Mouse (Mus musculus): ENCODE measurements around the gene Map3k6.

Map3k6 gene

DNA sequence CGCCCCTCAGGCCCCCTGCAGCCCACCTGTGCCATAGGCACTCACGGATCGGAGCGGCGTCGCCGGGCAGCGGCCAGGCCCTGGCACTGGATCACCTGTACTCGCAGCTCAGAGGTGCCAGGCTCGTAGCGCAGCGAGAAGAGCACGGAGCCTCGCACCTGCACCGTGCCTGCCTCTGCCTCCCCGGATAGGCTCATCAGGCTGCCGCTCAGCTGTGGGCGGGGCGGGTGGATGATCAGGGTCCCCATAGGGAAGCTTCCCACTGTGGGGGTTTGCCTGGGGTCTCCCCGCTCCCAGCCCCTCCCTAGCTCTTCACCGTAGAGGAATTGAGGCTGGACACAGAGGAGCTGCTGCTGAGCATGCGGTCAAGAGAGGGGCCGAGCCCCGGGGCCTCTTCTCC, 16.2 kb downstream of the Map3k6 start:
- DNase-seq = no peak

DNA sequence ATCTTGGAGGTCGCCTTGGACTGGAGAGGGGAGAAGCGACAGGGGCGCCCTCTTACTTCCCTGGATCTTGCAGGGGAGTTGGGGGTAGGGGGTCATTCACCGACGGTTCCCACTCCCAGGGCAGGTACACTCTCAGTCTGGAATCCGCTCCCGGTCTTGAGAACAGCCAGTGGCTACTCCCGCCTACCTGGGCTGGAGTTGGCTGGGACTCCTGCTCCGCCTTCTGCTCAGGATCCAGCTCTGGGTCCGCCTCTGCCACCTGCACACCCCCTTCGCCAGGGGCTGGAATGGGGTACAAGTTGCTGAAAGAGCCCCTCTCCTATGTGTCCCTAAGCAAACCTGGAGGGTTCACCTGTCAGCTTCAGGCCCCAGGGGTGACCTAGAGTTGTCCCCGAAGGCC, 16.6 kb downstream of the Map3k6 start:
- DNase-seq = no peak

DNA sequence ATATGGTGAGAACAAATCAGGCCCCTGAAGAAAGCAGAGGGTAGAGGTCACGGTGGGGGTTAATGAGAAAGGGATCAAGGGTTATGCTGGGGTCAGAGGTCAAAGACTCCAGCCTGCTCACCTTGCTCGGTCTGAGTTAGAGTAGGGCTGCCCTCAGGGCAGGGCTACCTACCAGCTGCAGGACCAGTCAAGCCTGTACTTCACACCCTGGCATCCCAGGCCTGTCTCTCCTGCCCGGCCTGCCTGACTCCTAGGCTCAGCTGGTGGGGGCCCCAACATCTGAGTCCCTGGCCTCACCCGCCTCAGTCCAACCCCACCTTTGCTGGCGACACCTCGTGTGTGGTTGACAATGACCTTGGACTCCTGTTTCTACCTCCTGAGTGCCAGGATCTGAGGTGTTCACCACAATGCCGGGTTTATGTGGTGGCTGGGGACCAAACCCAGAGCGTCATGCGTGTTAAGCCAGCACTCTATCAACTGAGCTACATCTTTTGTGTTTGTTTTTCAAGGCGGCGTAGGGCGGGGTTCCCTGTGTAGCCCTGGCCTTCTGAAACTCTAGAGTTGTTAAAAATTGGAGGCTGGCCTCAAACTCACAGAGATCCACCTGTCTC, 17.3 kb downstream of the Map3k6 start:
- no peak for DNase-seq

DNA sequence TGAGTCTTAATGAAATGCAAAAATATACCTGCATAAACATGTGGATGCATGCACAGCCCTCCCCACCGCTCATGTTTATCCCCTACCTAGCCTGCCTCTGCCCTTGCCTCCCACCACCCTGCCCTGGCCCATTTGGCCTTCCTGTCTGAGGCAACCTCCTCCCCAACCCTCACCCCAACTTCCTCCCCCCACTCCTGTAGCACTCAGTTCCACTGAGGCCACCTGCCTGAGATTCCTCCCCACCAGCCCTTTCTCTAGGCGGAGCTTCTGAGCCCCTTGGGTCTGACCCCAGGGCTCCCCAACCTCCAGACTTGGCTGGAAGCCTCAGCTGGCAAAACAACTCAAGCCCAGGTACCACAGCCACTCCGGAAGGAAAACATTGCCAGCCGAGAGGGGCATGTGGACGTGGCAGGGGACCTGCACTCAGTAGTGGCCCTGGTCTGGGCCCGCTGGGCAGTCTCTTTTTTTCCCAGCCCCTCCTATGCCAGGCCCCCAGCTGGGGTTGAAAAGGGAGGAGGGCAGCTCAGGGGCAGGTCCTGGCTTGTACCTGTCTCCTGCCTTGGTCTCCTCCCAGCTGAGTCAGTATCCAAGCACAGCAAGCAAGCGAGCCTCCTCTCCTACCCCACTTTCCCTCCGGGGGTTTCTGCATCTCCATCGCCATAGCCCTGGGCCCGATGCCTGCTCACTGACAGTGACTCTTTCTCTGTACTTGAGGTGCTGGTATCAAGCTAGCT, 21.2 kb downstream of the Map3k6 start:
- DNase-seq = no peak

DNA sequence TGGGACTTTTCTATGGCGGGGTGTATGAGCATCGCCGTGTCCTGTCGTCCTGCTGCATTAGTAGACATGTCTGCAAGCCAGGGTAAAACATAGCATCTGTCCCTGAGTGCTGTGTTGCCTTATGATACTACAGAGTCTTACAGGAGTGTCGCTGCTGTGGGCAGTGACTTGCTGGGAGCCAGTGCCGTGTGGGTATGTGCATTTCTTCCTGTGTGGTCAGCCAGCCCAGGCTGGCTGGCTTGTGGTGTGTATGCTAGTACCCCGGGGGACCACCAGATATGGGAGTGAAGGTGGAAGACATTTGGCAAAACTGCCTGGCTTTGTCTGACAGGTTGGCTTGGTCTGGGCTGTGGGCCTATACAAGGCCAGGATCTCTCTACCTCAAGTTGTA, 21.8 kb downstream of the Map3k6 start:
- DNase-seq = no peak

DNA sequence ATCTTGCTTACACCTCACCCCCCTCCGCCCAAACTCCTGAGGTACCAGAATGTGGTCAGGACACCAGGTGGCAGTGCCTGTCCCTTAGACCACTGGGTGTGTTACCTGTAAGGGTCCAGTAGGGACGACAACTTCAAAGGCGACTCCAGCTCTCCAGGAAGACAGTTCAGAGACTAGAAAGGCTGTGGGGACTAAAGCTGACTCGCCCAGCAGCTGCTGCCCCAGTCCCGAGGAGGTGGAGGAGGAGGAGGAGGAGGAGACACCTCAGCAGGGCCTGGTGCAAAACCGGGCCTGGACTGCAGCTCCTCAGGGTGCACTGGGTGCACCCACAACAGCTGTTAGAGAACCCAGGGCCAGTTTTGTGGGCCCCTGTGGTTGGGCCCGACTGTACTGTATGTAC, 22.3 kb downstream of the Map3k6 start, which contains the start of gene Sytl1:
Gene Sytl1, minus strand, starts transcription at position 232 of the 400 bp plus-strand sequence.
- no peak for DNase-seq

DNA sequence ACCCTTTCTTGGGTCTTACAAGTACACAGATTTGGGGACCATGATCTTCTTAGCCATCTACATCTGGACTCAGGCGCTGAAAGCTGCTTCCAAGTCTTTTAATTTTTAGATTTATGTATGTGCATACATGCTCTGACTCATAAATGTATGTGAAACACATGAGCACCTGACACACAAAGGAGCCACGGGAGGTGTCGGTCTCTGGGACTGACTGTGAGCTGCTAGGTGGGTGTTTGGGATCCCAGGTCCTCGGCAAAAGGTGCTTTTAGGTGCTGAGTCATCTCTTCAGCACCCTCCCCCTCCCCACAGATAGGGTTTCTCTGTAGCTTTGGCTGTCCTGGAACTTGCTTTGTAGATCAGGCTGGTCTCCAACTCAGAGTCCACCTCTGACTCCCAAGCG, 23.1 kb downstream of the Map3k6 start:
- no peak for DNase-seq

DNA sequence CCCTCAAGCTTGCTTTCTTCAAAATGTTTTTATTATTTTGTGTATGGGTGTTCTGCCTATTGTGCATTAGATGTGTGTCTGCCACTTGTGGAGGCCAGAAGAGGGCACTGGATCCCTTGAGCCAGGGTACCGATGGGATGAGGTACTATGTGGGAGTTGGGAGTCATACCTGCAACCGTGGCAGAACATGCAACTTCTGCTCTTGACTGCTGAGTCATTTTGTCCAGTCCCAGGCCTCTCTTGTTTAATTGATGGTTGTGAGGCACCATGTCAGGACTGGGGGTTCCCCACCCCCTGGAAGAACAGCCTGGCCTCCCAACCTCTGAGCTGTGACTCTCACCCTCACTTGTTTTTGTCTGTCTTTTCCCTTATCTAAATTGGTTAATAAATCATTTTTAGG, 23.9 kb downstream of the Map3k6 start:
- no peak for DNase-seq

DNA sequence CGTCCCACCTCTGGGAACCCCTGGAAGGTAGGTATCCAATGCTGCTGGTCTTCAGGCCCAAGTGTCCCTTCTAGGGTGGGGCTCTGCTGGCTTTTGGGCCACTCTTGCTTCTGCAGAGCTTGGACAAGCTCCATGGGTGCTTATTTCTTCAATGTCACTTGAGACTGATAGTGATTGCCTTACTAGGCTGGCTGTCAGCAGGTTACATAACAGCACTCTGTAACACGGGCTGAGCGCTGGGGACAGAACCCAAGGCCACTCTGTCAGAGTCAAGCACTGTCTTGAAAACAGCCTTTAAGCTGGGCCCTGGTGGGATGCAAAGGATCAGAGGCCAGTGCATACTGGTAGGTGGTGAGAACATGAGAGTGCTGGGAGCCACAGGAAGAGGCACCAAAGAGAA, 24.7 kb downstream of the Map3k6 start:
- no peak for DNase-seq

DNA sequence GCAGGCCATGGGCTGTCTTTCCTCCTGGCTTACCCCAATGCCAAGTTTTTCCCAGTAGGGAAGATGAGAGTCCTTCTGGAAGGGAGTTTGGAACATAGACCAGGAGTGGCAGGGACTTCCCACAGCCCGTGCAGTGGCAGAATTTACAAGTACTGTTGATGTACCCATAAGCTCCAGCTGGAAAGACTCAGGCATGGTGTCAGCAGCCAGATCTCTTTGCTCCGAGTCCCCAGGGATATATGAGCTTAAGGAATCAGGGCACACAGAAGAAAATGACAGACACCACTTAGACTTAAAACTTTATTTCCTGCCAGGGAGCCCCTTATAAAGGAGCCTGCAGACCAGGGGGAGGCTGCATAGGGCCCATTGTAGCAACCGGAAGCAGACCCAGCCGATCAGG, 25.1 kb downstream of the Map3k6 start:
- DNase-seq = no peak

DNA sequence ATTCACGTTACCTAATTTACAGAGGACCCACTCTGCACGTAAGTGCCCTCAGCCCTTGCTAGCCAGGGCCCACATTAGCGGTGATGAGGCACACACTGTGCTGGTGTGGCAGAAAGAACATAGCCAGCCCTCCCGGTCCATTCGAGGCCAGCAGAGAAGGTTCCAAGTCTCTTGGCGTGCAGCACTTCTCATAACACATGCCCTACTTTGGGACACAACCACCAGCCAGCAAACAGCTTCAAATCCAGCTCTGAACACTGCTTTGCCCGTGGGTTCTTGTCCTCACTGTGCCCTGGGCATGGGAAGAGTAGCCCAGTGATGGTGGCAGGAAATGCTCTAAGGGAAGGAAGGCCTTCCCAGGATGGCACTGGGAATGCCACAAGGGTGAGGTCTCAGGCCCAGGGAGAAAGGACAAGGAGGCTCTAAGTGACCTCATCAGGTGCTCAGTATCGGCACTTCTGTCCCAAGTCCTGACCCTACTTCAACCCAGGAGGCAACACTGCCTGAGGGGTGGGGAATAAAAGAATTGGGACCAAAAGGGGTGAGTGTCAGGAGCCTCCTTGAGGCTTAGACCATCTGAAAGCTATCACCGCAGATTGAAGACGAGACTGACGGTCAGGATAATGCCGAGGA, 25.7 kb downstream of the Map3k6 start:
- DNase-seq = no peak

DNA sequence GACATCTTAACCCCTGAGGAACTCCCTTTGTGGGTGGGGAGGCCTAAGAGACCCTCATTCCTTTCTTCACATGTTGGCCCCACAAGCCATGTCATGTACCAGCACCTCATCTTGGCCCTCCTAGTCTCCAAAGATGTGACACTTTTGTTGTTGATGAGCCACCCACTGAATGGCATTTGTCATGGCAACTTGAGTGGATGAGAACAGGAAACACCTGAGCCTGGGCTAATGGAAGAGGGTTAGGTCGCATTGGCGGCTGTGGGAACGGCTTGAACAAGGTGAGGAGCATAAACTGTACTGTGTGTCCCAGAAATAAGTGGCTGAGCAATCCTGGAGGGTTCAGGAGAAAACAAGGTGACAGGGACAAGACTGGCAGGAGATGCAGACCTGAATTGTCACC, 28.3 kb downstream of the Map3k6 start:
- no peak for DNase-seq

DNA sequence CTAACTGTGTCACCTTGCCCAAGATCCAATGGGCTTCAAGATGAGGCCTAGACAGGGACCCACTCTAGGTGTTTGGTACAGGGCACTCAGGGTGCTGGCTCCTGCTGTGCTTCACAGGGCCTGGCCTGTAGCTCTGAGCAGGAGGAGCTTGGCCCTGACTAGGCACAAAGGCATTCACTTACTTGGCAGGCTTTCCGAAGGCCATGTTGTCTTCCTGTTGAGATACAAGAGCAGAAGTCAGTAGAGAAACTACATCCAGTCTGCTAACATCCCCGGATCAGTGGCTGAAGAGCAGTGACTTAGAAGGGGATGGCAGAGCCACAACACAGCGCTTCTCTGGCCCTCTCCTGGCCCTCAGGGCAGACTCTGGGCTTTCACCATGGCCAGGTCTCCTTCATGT, 29.0 kb downstream of the Map3k6 start:
- DNase-seq = no peak

DNA sequence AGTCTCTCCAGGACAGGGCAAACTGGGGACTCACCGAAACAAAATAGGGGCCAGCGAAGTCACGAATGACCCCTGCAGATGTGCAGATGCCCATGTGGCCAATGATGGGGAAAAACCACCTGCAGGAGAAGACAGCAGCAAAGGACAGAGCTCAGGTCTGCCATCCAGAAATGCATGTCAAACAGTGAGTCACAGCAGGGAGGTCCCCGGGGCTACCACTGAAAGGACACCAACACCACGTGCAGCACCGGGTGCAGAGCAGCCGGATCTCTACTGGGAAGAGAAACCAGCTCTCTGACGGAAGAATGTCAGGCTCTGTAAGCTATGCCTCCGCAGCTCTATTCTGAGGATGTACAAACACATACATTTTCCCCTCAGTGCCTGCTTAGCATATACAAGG, 30.3 kb downstream of the Map3k6 start:
- DNase-seq = no peak

DNA sequence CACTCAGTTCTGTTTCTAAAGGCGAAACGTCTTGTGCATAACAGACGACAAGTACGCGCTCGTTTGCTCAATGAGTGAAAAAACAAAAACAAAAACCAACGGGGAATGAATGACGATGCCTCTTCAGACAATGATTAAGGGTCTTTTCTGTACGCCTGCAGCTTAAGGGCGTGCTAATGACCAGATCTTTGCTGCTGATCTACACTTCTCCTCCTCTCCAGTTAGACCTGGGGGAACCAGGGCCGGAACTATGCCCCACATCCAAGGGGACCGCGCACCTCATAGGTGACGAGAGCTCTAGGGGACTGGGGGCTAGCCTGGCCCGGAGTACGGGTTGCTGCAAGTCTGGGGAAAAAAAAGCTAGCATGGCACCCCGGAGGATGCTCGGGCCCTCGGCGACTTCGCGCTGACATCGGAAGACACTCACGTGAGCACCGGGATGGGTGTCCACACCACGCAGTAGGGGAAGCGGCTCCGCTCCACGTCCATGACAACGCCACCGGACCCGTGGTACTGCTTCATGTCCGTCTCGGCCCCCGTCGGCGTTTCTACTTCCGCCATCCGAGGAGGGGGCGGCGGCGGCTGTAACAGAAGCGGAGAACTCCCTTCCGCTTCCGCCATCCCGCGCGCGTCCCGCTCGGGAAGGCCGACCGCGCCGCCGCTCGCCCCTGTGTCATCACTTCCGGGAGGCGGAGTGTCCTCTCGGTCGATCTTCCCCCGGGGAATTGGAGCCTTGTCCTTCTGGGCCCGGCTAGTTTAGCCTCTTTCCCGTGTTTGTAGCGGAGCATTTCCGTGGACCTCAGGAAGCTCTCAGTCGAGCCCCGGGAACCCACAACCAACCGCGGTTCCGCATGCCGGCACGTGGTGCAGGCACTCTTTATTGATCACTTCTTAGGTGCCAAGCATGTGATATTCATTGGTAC, 36.7 kb downstream of the Map3k6 start, which contains the start of gene Tmem222:
Gene Tmem222, minus strand, starts transcription at position 689 of the 923 bp plus-strand sequence.
- DNase-seq = peak; percentile 94

DNA sequence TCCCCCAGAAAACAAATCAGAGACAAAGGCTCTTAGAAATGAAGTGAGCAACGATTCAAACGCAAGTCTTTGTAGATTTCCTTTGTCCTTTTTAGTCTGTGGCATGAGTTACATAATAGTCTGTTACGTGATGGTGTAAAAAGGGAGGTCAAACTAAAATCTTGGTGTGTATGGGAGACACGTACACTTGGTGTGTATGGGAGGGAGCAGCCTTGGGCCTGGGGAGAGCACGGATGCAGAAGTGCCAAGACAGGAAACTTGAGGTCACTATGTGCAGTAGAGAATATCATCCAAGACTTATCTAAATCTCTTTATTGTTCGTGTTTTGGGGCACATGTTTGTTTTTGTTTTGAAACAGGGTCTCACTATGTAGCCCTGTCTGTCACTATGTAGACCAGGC, 37.4 kb downstream of the Map3k6 start:
- peak; percentile 25 for DNase-seq

DNA sequence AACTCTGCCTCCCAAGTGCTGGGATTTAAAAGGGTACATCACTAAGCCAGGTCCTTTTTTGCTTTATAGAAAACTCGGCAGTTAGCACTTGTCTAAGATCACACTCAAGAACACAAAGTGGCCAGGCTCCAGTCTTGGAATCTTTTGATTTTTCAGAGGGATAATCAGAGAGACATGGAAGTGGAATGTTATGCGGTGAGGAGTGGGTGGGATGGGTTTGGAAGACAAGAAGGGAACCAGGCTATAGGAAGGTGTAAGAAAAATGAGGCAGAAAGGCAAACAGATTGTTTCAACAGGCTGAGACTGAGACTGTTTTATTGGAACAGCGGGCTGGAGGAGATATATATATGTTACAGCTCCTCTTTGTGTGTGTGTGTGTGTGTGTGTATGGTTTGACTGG, 37.9 kb downstream of the Map3k6 start:
- DNase-seq = no peak

DNA sequence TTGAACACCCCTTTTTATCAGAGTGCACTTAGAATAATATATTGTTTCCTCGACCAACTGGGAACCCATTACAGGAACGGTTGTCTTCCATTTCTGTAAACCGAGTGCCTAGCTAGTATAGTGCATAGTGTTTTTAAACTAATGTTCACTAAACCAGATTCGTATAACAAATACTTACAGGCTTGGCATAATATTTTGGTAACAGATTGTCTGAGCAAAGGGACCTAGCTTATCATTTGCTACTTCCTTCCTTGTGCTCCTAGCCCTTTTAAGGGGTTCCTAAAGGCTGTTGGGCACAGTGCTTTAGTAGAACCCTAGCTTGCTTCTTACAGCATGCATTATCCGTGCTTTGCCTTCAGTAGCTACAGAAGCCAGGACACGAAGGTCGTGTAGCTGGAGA, 40.9 kb downstream of the Map3k6 start:
- DNase-seq = no peak

DNA sequence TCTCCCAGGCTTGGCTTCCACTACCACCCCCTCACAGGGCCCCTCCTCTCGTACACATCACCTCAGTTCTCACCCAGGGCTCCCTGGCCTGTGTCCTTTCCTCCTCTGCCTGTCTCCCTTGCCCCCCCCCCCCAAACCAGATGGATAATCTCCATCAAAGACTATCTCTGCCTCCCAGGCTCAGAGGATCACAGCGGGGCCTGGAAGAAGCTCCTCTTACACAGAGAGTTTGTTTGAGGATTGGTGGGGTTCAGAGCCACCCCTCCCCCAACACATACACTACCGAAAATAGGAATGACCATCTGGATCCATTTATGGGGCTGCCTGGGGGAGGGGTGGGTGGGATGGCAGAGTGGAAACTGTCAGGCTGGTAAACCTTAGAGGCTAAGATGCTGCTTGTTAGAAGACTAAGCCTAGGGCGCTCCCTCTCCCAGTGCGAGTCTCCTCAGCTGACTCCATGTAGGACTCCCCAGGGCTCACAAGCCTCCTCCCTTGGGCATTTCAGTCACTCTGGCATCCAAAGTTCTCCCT, 41.4 kb downstream of the Map3k6 start:
- DNase-seq = no peak

DNA sequence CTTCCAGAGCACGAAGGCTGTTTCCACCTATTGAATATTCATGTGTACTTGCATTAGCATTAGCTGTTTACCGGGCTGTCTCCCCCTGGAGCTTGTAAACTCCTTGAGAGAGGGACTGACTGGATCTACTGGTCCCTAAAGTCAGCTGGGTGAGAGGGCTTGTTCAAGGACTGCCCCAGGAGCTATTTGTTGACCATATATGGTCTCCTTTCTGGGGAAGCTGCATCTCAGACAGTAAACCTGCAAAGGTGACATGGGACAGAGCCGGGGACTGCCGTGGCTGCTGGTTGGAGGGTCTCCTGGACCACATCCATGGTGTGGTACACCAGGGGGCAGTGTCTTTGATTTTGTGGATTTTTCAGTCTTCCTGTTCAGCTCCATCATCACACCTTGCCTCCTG, 42.0 kb downstream of the Map3k6 start:
- DNase-seq = no peak

DNA sequence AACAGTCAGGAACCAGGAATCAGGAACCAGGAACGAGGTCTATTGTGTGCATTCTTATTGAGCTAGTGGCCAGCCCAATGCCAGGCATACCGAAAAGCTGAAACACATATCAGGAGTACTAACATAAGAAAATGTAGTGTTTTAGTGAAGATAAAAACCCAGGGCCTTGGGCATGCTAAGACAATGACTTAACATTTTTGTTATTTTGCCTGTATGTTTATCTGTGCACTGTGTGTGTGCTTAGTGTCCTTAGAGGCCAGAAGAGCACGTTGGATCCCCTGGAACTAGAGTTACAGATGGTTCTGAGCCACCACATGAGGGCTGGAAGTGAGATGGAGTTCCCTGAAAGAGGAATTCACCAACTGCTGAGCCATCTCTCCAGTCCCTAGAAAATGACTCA, 44.7 kb downstream of the Map3k6 start:
- DNase-seq = no peak

DNA sequence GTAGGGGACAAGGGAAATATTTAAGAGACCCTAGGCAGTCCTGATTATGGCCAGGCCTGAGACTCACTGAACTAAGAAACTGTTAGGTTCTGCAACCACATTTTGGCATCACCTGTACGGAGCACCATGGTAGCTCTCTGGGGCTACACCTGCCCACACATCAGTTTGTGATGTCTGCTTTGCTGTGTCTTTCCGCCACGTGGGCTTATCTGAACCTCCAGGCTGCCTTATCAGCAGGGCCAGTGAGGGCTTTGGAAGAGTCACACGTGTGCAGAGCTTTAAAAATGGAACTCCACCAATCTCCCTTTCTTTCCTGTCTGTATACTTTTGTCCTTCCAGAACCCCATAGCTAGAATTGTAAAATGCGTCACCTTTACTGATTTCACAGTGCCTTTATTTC, 45.3 kb downstream of the Map3k6 start:
- no peak for DNase-seq

DNA sequence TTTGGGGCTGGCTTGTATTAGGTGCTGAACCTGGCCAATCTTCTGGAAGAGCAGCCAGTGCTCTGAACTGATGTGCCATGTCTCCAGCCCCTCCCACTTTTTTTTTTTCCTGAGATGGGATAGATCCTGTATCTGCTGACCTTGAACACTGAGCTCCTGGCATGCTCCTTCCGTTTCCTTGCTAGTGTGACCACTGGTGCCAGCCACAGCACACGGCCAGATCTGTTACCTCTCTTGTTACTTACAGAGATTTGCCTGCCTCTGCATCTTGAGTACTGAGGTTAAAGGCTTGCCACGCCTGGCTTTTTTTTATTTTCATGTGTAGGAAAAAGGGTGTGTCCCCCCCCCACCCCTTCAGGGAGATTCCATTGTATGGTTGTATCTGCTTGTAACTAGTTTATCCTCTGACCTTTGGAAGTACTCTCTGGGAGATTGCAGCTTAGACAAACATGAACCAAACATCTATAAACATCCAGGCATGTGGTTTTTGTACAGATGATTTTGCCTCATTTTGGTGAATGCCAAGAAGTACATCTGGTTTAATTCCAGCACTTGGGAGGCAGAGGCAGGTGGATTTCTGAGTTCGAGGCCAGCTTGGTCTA, 46.0 kb downstream of the Map3k6 start:
- no peak for DNase-seq
